8 mouse cellular contexts compared by ENCODE assay signal in genomic region chr8:95676631-95677030, GRCm38 (mm10). TPM values are rescaled to one million over a fixed set of nuclear protein-coding genes. Genes with fewer than 3 reads are reported as not detected.
DNase-seq lines count a peak whose midpoint lies in the region; ATAC-seq and TF ChIP-seq lines count a peak whose summit lies in the region.

TSS of gene Ndrg4 (plus strand) at chr8:95676980.

- no peak within 1 kb of the TSS for H3K27ac ChIP-seq in lung, postnatal 0 days (ENCODE audit: low read length)
- H3K27ac ChIP-seq in embryonic facial prominence, embryonic 12.5 days, result no peak within 1 kb of the TSS
- 0 out of 2 replicates have a peak within 1 kb of the TSS, but pooled peaks have one; percentile 10 for H3K27ac ChIP-seq in hindbrain, embryonic 11.5 days (ENCODE audit: low read depth, low read length)
- no peak within 1 kb of the TSS for H3K27ac ChIP-seq in liver, embryonic 14.5 days

- H3K4me1 ChIP-seq in lung, postnatal 0 days (ENCODE audit: insufficient read depth, low read depth, low read length), result 0 out of 2 replicates have a peak, but pooled peaks cover 7% of the 10 kb centered on the region
- 0 out of 2 replicates have a peak, but pooled peaks cover 5% of the 10 kb centered on the region for H3K4me1 ChIP-seq in embryonic facial prominence, embryonic 12.5 days
- H3K4me1 ChIP-seq in hindbrain, embryonic 11.5 days (replicated peaks; ENCODE audit: control insufficient read depth, insufficient read depth, low read length), result peaks cover 2% of the 10 kb centered on the region
- H3K4me1 ChIP-seq in liver, embryonic 14.5 days (replicated peaks; ENCODE audit: control insufficient read depth in 2 of 2, insufficient read depth in 2 of 2, low read length in 1 of 2), result no peaks in the 10 kb centered on the region

- WGBS in lung, postnatal 0 days, result 38% methylated on average over 9 of the region's 9 CpGs
- WGBS in embryonic facial prominence, embryonic 12.5 days, result 30% methylated on average over 9 of the region's 9 CpGs
- WGBS in hindbrain, embryonic 11.5 days, result 46% methylated on average over 9 of the region's 9 CpGs
- WGBS in liver, embryonic 14.5 days (ENCODE audit: insufficient replicate concordance), result 40% methylated on average over 9 of the region's 9 CpGs

- peak within 1 kb of the TSS; percentile 45 for H3K4me3 ChIP-seq in lung, postnatal 0 days (ENCODE audit: low read depth, low read length)
- H3K4me3 ChIP-seq in embryonic facial prominence, embryonic 12.5 days, result peak within 1 kb of the TSS; percentile 60
- H3K4me3 ChIP-seq in hindbrain, embryonic 11.5 days (ENCODE audit: low read depth, low read length), result peak within 1 kb of the TSS; percentile 57
- H3K4me3 ChIP-seq in liver, embryonic 14.5 days (ENCODE audit: insufficient read depth in 1 of 2, low read depth in 2 of 2, low read length in 2 of 2), result peak within 1 kb of the TSS in 1 of 2 experiments; percentile 41; a peak in 2 of 4 replicates

- no peaks in the 10 kb centered on the region for H3K36me3 ChIP-seq in lung, postnatal 0 days (ENCODE audit: insufficient read depth, low read length)
- H3K36me3 ChIP-seq in embryonic facial prominence, embryonic 12.5 days, result no peaks in the 10 kb centered on the region
- no peaks in the 10 kb centered on the region for H3K36me3 ChIP-seq in hindbrain, embryonic 11.5 days (ENCODE audit: control insufficient read depth, insufficient read depth, low read length)
- H3K36me3 ChIP-seq in liver, embryonic 14.5 days (replicated peaks; ENCODE audit: control insufficient read depth, insufficient read depth, low read depth), result no peaks in the 10 kb centered on the region

- TF ChIP-seq EP300 in lung, postnatal 0 days (IDR thresholded peaks at IDR 0.05), result no peak
- no peak for TF ChIP-seq EP300 in liver, embryonic 14.5 days (IDR thresholded peaks at IDR 0.05; ENCODE audit: low read depth)

- peaks cover 33% of the 10 kb centered on the region for H3K27me3 ChIP-seq in lung, postnatal 0 days (replicated peaks; ENCODE audit: insufficient read depth, low read length)
- peaks cover 83% of the 10 kb centered on the region for H3K27me3 ChIP-seq in embryonic facial prominence, embryonic 12.5 days
- peaks cover 42% of the 10 kb centered on the region for H3K27me3 ChIP-seq in hindbrain, embryonic 11.5 days (ENCODE audit: control insufficient read depth, insufficient read depth, low read length)
- peaks cover 43% of the 10 kb centered on the region for H3K27me3 ChIP-seq in liver, embryonic 14.5 days (ENCODE audit: control insufficient read depth, insufficient read depth, low read length)

- H3K9ac ChIP-seq in lung, postnatal 0 days (replicated peaks; ENCODE audit: low read depth), result 0 out of 2 replicates have a peak within 1 kb of the TSS, but pooled peaks have one; percentile 16
- H3K9ac ChIP-seq in embryonic facial prominence, embryonic 12.5 days, result peak within 1 kb of the TSS; percentile 56
- H3K9ac ChIP-seq in hindbrain, embryonic 11.5 days (ENCODE audit: low read depth, low read length), result peak within 1 kb of the TSS; percentile 63
- H3K9ac ChIP-seq in liver, embryonic 14.5 days (replicated peaks), result no peak within 1 kb of the TSS

- ATAC-seq in lung, postnatal 0 days, result no peak
- no peak for ATAC-seq in embryonic facial prominence, embryonic 12.5 days (ENCODE audit: insufficient number of reproducible peaks, insufficient read depth, low FRiP score, low TSS enrichment)
- ATAC-seq in hindbrain, embryonic 11.5 days (ENCODE audit: low FRiP score), result no peak
- no peak for ATAC-seq in liver, embryonic 14.5 days (ENCODE audit: insufficient read depth)
- ATAC-seq in CD4-positive, CD25-positive, alpha-beta regulatory T cell, adult 4 months, result no peak

- TF ChIP-seq CTCF in lung, postnatal 0 days (IDR thresholded peaks at IDR 0.05), result no peak
- TF ChIP-seq CTCF in liver, embryonic 14.5 days (IDR thresholded peaks at IDR 0.05; ENCODE audit: low read depth), result no peak

- H3K9me3 ChIP-seq in lung, postnatal 0 days (ENCODE audit: low read length), result no peaks in the 10 kb centered on the region
- no peaks in the 10 kb centered on the region for H3K9me3 ChIP-seq in embryonic facial prominence, embryonic 12.5 days
- H3K9me3 ChIP-seq in hindbrain, embryonic 11.5 days (ENCODE audit: control insufficient read depth, low read length), result no peaks in the 10 kb centered on the region
- no peaks in the 10 kb centered on the region for H3K9me3 ChIP-seq in liver, embryonic 14.5 days (ENCODE audit: control insufficient read depth, low read length)

- peak within 1 kb of the TSS; percentile 92 for H3K4me2 ChIP-seq in lung, postnatal 0 days (replicated peaks; ENCODE audit: low read depth, low read length)
- peak within 1 kb of the TSS; percentile 99 for H3K4me2 ChIP-seq in embryonic facial prominence, embryonic 12.5 days (replicated peaks)
- peak within 1 kb of the TSS; percentile 98 for H3K4me2 ChIP-seq in hindbrain, embryonic 11.5 days (replicated peaks; ENCODE audit: low read depth, low read length)
- peak within 1 kb of the TSS; percentile 57 for H3K4me2 ChIP-seq in liver, embryonic 14.5 days (ENCODE audit: low read depth)

- DNase-seq in lung, postnatal 0 days (ENCODE audit: low spot score), result no peak
- no peak for DNase-seq in lung, postnatal 14 days
- no peak for DNase-seq in hindbrain, embryonic 11.5 days (ENCODE audit: low spot score)
- no peak for DNase-seq in liver, embryonic 14.5 days (ENCODE audit: low read depth in 3 of 3, low spot score in 3 of 3)
- no peak for DNase-seq in thymus, postnatal 14 days
- no peak for DNase-seq in cerebellum, adult 8-10 months

RNA-seq across cellular contexts. Expression of gene Ndrg4, which starts in this region (rescaled TPM):
- 10.1 and 11.4 TPM in 2 replicates for polyA plus RNA-seq in lung, postnatal 0 days (2015; fragmentation: Nextera tagmentation; extraction: Ambion mirVana)
- 27.3 and 34.4 TPM in 2 replicates for polyA plus RNA-seq in embryonic facial prominence, embryonic 12.5 days (2016; fragmentation: Nextera tagmentation; extraction: Ambion mirVana)
- 45.0 and 61.6 TPM in 2 replicates for polyA plus RNA-seq in hindbrain, embryonic 11.5 days (2014; fragmentation: Nextera tagmentation; extraction: Ambion mirVana)
- 0.81 and 0.95 TPM in 2 replicates for polyA plus RNA-seq in liver, embryonic 14.5 days (2012; rRNA removed)
- polyA plus RNA-seq in liver, embryonic 14.5 days (2014; fragmentation: Nextera tagmentation; extraction: Ambion mirVana), result 0.62 and 1.0 TPM in 2 replicates
- 1 to 10 TPM in 1 of 2 experiments, under 1 TPM in 1; 0.83 to 1.6 TPM for polyA plus RNA-seq in CD4-positive, CD25-positive, alpha-beta regulatory T cell, adult 4 months (2017; shearing (Covaris generic))
